Mouse (Mus musculus): ENCODE data around the gene Lamtor5.

DNA sequence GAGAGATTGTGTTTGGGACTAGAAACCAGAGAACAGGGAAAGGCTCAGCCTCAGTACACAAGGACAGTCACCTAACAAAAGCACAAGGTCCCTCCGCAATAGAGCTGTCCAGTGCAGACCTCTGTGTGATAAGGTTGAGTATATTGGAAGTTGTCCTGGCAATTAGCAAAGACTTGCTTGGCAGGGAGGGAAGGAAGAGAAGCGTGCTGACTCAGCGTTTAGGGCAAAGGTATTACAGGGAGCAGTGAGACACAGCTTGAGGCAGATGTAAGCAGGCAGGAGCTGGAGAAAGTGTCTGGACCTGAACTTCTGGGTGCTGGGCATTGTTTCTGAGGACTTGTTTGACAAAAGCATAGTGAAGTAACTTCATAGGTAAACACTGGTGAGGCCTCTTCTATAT is 22.7 kb upstream of the Lamtor5 start:
- TF ChIP-seq CTCF (IDR thresholded peaks at IDR 0.05; ENCODE audit: low read depth) = no peak
- TF ChIP-seq EP300 (IDR thresholded peaks at IDR 0.05; ENCODE audit: low read depth) = no peak
